Mouse (Mus musculus): ENCODE measurements around the gene Strbp. TPM values are rescaled to one million over a fixed set of nuclear protein-coding genes. Genes with fewer than 3 reads are reported as not detected.

Gene Strbp
- total RNA-seq, 2 experiments from 2014 or later, result 180 to 181 TPM

GRCm38 (mm10) chr2:37702301-37703172, 1.1 kb downstream of the Strbp start:
- DNase-seq, result peak; percentile 14 to 38

- no peak for DNase-seq
Measured at GRCm38 (mm10) chr2:37689064-37689615, 14.5 kb downstream of the Strbp start.

- no peak for DNase-seq
Measured at GRCm38 (mm10) chr2:37687031-37687430, 16.6 kb downstream of the Strbp start.

GRCm38 (mm10) chr2:37684864-37685263, 18.8 kb downstream of the Strbp start:
- DNase-seq, result no peak

- DNase-seq, result no peak
Measured at GRCm38 (mm10) chr2:37682197-37682811, 21.4 kb downstream of the Strbp start.

- no peak for DNase-seq
Measured at GRCm38 (mm10) chr2:37651086-37651485, 52.6 kb downstream of the Strbp start.

- DNase-seq, result no peak
Measured at GRCm38 (mm10) chr2:37649590-37649989, 54.1 kb downstream of the Strbp start.

- DNase-seq, result no peak
Measured at GRCm38 (mm10) chr2:37648966-37649365, 54.7 kb downstream of the Strbp start.

GRCm38 (mm10) chr2:37623343-37623742, 80.3 kb downstream of the Strbp start:
- DNase-seq, result no peak

- DNase-seq, result no peak
Measured at GRCm38 (mm10) chr2:37587919-37588318, 115.7 kb downstream of the Strbp start.

GRCm38 (mm10) chr2:37578185-37578584, 125.5 kb downstream of the Strbp start:
- DNase-seq, result no peak

- no peak for DNase-seq
Measured at GRCm38 (mm10) chr2:37576661-37577060, 127.0 kb downstream of the Strbp start.

- DNase-seq, result no peak
Measured at GRCm38 (mm10) chr2:37572141-37572540, 131.5 kb downstream of the Strbp start.

- DNase-seq, result no peak
Measured at GRCm38 (mm10) chr2:37570703-37571102, 133.0 kb downstream of the Strbp start.

GRCm38 (mm10) chr2:37569888-37570287, 133.8 kb downstream of the Strbp start:
- DNase-seq, result peak in 1 of 2 experiments; percentile 13

- no peak for DNase-seq
Measured at GRCm38 (mm10) chr2:37566035-37566434, 137.6 kb downstream of the Strbp start.

GRCm38 (mm10) chr2:37565579-37565978, 138.1 kb downstream of the Strbp start:
- DNase-seq, result no peak

- DNase-seq, result no peak
Measured at GRCm38 (mm10) chr2:37556366-37556765, 147.3 kb downstream of the Strbp start.

- DNase-seq, result no peak
Measured at GRCm38 (mm10) chr2:37549346-37550012, 154.2 kb downstream of the Strbp start.

GRCm38 (mm10) chr2:37531639-37532038, 172.0 kb downstream of the Strbp start:
- DNase-seq, result no peak

GRCm38 (mm10) chr2:37530766-37531165, 172.9 kb downstream of the Strbp start:
- no peak for DNase-seq

GRCm38 (mm10) chr2:37529397-37529796, 174.3 kb downstream of the Strbp start:
- DNase-seq, result no peak

GRCm38 (mm10) chr2:37527587-37527986, 176.1 kb downstream of the Strbp start:
- no peak for DNase-seq
